Mouse (Mus musculus): ENCODE results near the gene Gpsm2.
"Not testable (repeated sequence)": the region's sequence is repeated elsewhere in the genome, so short reads cannot be mapped to it uniquely, and the experiment has no call there.

The Gpsm2 gene

DNA sequence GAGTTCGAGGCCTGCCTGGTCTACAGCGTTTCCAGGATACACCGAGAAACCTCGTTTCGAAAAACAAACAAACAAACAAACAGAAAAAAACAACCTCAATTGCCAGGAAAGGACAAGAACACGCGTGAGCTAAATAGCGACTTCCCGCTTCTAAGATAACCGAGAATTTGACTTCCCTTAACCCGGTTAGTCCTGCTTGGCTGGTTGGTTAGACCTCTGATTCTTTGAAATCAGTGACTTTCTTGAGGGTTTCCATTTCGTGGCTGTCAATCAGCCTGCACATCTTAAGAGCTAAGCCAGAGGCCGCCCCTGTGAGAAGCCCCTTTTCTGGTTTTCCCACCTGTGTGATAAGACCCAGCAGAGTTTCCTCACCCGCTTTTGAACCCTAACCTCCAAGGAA, 67.5 kb downstream of the Gpsm2 start:
- no peak for DNase-seq (ENCODE audit: low spot score in 2 of 2)

DNA sequence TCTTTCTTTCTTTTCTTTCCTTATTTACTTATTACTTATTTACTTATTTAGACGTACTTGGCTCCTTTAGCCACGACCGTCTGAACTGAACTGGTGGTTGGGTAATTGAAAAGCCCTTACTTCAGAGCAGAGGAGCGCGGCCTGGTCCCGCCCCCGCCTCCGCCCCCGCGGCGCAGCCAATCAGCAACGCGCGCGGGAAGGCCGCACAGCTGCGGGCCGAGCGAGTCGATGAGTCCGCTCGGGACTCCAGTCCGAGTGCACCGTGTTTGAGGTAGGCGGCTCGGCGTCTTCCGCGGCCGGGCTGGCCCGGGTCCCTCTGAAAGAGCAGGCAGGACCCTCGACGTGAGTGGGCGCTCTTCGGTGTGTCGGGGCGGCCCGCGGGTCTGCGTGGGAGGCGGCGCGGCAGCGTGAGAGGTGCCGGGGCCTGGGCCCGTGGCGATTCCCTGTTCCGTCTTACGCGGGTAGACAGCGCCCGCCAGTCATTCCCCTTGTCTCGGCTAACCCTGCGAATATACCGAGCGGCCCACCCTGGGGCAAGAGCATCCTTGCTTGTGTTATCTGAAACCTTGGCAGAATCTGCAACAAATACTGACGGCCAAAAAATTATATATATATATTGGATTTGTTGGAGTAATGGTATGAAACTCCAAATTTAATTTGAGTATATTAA, 68.3 kb downstream of the Gpsm2 start, which contains the start of gene Clcc1:
TSS of gene Clcc1 (plus strand) at position 204 of the 670 bp plus-strand sequence.
- peak; percentile 94 to 98 for DNase-seq (ENCODE audit: low spot score in 2 of 2)

DNA sequence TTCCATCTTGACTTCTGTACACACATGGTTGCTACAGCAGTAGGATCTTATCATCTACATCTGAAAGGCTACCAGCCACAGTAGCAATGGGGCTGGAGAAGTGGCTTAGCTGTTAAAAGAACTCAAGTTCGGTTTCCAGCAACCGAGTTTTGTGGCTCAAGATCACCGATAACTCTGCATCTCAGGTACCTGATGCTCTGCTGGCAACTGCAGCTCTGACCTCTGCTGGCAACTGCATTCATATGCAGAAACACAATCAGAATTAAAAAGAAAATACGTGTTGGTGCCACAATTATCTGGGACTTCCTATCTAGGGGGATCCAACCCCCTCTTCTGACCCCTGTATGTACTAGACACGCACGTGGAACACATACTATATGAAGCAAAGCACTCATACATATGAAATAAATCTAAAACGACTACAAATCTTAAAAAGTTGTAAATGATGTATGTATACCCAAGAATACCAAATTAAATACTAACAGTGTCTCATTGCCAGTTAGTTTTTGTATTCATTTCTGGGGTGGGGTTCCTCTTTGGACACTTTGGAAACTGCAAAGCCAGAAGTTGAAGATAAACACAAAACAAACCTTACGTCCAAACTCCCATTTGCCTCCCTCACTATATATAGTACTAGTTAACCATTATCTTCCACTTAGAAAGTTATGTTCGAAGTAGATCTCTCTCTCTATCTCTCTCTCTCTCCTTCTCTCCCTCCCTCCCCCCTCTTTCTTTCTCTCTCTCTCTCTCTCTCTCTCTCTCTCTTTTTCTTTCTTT, 69.1 kb downstream of the Gpsm2 start:
- DNase-seq (ENCODE audit: low spot score in 2 of 2), result no peak

DNA sequence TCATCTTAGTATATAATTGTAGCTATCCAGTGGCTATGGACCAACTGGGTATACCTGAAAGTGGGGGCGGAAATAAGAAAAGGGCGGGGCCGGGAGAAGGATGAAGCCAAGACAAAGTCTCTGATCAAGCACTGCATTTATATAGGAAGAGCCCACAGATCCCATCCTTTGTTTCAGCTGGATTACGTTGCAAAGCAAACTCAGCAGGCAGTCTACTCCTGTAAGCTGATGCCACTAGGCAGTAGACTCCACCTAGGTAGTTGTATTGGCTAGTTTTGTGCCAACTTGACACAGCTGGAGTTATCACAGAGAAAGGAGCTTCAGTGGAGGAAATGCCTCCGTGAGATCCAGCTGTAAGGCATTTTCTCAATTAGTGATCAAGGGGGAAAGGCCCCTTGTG, 74.4 kb downstream of the Gpsm2 start:
- not testable (repeated sequence) for DNase-seq (ENCODE audit: low spot score in 2 of 2)

DNA sequence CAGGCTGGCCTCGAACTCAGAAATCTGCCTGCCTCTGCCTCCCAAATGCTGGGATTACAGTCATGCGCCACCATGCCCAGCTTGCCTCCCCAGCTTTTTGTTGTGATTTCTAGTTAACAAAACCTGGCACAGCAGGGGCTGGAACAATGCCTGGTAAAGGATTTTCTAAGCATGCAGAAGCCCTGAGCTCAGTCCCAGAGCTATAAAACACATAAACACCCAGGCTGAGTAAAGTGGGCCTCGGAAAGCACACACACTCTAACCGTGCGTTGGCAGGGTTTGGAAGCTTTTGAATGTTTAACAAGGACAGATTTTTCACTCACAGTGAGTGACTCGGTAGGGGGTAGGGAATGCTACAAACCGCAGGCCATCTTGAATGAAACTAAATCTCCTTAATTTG, 76.1 kb downstream of the Gpsm2 start:
- DNase-seq (ENCODE audit: low spot score in 2 of 2), result no peak

DNA sequence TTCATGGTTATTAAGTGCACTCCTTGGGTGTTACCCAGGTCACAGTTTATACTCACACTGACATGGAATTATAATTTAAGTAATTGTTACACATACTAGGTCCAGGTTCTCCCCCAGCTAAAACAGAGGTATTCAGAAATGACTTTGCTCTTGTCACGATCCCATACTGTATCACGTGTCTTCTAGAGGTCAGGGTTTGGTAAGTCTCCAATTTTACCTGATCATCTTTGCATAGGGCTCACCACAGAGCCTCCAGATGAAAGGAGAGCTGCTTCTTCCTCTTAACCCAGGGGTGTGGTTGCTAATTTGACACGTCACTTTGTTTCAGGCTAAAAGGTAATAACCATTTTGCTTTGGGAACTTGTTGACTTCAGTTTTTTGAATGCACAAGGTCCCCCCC, 77.3 kb downstream of the Gpsm2 start:
- DNase-seq (ENCODE audit: low spot score in 2 of 2), result no peak

DNA sequence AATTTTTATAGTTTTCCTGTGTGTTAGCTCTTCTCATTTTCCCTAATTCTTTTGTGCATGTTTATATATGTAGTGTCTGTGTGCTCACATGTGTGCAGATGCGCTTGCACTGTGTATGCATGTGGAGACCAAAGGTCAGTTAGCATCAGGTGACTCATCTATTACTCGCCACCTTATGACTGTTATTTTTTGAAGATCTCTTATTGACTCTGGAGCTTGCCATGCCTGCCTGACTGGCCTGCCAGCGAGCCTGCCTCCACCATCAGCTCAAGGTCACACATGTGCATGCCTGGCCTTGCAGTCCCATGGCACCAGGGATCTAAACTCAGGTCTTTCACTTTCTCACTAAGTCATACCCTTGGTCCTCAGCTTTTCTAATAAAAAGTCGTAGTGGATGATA, 81.1 kb downstream of the Gpsm2 start:
- peak in 1 of 2 experiments; percentile 53 for DNase-seq (ENCODE audit: low spot score in 2 of 2)

DNA sequence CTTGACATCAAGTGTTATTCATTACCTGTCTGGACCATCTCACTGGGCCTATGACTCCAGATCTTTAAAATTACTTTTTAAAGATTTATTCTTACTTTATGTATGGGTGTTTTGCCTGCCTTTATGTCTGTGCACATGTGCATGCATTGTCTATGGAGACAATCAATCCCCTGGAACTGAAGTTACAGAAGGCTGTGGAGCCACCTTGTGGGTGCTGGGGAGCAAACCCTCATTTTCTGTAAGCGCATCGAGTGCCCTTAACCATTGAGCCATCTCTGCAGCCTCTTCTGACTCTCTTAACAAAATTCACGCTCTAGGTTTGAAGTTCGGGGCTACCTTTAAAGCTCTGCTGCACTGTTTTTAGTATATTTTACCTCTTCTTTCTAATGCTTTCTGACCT, 82.7 kb downstream of the Gpsm2 start:
- no peak for DNase-seq (ENCODE audit: low spot score in 2 of 2)

DNA sequence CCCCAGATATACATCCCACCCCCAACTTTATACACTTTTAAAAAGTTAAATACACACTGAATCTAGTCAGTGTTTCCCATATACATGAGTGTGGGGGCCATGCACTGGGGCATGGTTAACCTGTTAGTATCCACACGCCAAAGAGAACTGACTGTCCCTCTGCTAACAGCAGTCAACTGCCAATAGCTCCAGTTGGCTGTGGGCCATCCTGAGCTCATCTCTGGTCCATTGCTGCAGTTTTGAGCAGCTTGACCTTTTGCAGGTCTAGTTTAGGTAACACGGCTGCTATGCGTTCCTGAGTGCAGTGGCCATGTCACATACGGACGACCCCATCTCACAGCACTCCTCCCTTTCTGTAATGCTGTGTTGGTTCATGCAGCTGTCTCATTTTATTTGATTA, 87.3 kb downstream of the Gpsm2 start:
- DNase-seq (ENCODE audit: low spot score in 2 of 2), result no peak

All from urinary bladder, adult 18-20 months (tissue).